Mouse (Mus musculus): ENCODE data around the gene Selenof.

GRCm38 (mm10) chr3:144537078-144537855, 32.8 kb upstream of the Selenof start:
- no peak for TF ChIP-seq CTCF (conservative IDR thresholded peaks at IDR 0.05; ENCODE audit: insufficient read depth, insufficient read length, low read depth, low read length)
- TF ChIP-seq POLR2A (IDR thresholded peaks at IDR 0.05; ENCODE audit: low read depth, low read length) = no peak

Measured in kidney, adult 2 months (tissue).